Mouse (Mus musculus): ENCODE results near the gene Stx4a. TPM values are rescaled to one million over a fixed set of nuclear protein-coding genes. Genes with fewer than 3 reads are reported as not detected.

Stx4a gene
- total RNA-seq, 2 experiments from 2014 or later = 60.2 to 64.6 TPM

- H3K4me3 ChIP-seq = peak overlapping the region; percentile 50
- H3K27ac ChIP-seq = peak overlapping the region; percentile 80
- DNase-seq (ENCODE audit: low spot score in 2 of 2) = no peak
- no peak for TF ChIP-seq CTCF (conservative IDR thresholded peaks at IDR 0.05)
These were observed 23.0 kb upstream of the Stx4a start for GRCm38 (mm10) chr7:127801010-127801621.

- peak overlapping the region; percentile 85 for H3K27ac ChIP-seq
- no peak for TF ChIP-seq CTCF (conservative IDR thresholded peaks at IDR 0.05)
- peak in 1 of 2 experiments; percentile 59 for DNase-seq (ENCODE audit: low spot score in 2 of 2)
These were observed 21.8 kb upstream of the Stx4a start for GRCm38 (mm10) chr7:127802313-127802712.

GRCm38 (mm10) chr7:127808821-127809220 is 15.3 kb upstream of the Stx4a start:
- no peak for DNase-seq (ENCODE audit: low spot score in 2 of 2)
- no peak for TF ChIP-seq CTCF (conservative IDR thresholded peaks at IDR 0.05)
- no peak overlapping the region for H3K27ac ChIP-seq
- H3K4me3 ChIP-seq = no peak overlapping the region

More at GRCm38 (mm10) chr7:127802313-127802712, 21.8 kb upstream of the Stx4a start:
- no peak overlapping the region for H3K4me3 ChIP-seq

- Histone ChIP-seq H3K27ac (no peak overlapping the region), H3K4me3 (no peak overlapping the region)
- TF ChIP-seq CTCF (conservative IDR thresholded peaks at IDR 0.05) = no peak
- no peak for DNase-seq (ENCODE audit: low spot score in 2 of 2)
These were observed 14.2 kb upstream of the Stx4a start for GRCm38 (mm10) chr7:127809846-127810245.

GRCm38 (mm10) chr7:127810650-127811049 is 13.4 kb upstream of the Stx4a start:
- no peak for TF ChIP-seq CTCF (conservative IDR thresholded peaks at IDR 0.05)
- H3K4me3 ChIP-seq = no peak overlapping the region
- no peak overlapping the region for H3K27ac ChIP-seq
- DNase-seq (ENCODE audit: low spot score in 2 of 2) = no peak

- H3K4me3 ChIP-seq = no peak overlapping the region
- DNase-seq (ENCODE audit: low spot score in 2 of 2) = no peak
- no peak for TF ChIP-seq CTCF (conservative IDR thresholded peaks at IDR 0.05)
- H3K27ac ChIP-seq = no peak overlapping the region
These were observed 12.9 kb upstream of the Stx4a start for GRCm38 (mm10) chr7:127811240-127811639.

- no peak overlapping the region; the same call in 1 of the 2 replicates for H3K27ac ChIP-seq
- no peak for TF ChIP-seq CTCF (conservative IDR thresholded peaks at IDR 0.05)
- no peak for DNase-seq (ENCODE audit: low spot score in 2 of 2)
- H3K4me3 ChIP-seq = no peak overlapping the region
These were observed 11.8 kb upstream of the Stx4a start for GRCm38 (mm10) chr7:127812292-127812691.

GRCm38 (mm10) chr7:127813821-127814220 is 10.3 kb upstream of the Stx4a start:
- DNase-seq (ENCODE audit: low spot score in 2 of 2) = no peak
- Histone ChIP-seq H3K4me3 (no peak overlapping the region), H3K27ac (peak overlapping the region; percentile 85)
- no peak for TF ChIP-seq CTCF (conservative IDR thresholded peaks at IDR 0.05)

GRCm38 (mm10) chr7:127814241-127814921 is 9.7 kb upstream of the Stx4a start:
- peak; percentile 8; the same call in 1 of the 2 replicates for TF ChIP-seq CTCF (conservative IDR thresholded peaks at IDR 0.05)
- DNase-seq (ENCODE audit: low spot score in 2 of 2) = peak; percentile 79 to 81
- peak overlapping the region; percentile 28 for H3K4me3 ChIP-seq
- H3K27ac ChIP-seq = peak overlapping the region; percentile 85

- H3K27ac ChIP-seq = peak overlapping the region; percentile 85
- no peak for DNase-seq (ENCODE audit: low spot score in 2 of 2)
- no peak overlapping the region for H3K4me3 ChIP-seq
- TF ChIP-seq CTCF (conservative IDR thresholded peaks at IDR 0.05) = no peak
These were observed 8.9 kb upstream of the Stx4a start for GRCm38 (mm10) chr7:127815116-127815665.

- TF ChIP-seq CTCF (conservative IDR thresholded peaks at IDR 0.05) = peak; percentile 47
- no peak overlapping the region for H3K4me3 ChIP-seq
- peak overlapping the region; percentile 85 for H3K27ac ChIP-seq
- peak; percentile 61 to 78 for DNase-seq (ENCODE audit: low spot score in 2 of 2)
These were observed 7.9 kb upstream of the Stx4a start for GRCm38 (mm10) chr7:127815954-127816821.

GRCm38 (mm10) chr7:127817053-127817452 is 7.0 kb upstream of the Stx4a start:
- TF ChIP-seq CTCF (conservative IDR thresholded peaks at IDR 0.05) = no peak
- no peak for DNase-seq (ENCODE audit: low spot score in 2 of 2)
- H3K4me3 ChIP-seq = no peak overlapping the region
- H3K27ac ChIP-seq = peak overlapping the region; percentile 51

- TF ChIP-seq CTCF (conservative IDR thresholded peaks at IDR 0.05) = no peak
- H3K27ac ChIP-seq = peak overlapping the region; percentile 51
- DNase-seq (ENCODE audit: low spot score in 2 of 2) = no peak
- no peak overlapping the region for H3K4me3 ChIP-seq
These were observed 6.3 kb upstream of the Stx4a start for GRCm38 (mm10) chr7:127817776-127818175.

Data from layer of hippocampus, adult 2 months (tissue).